Mouse (Mus musculus): ENCODE measurements around the gene Csf1. TPM values are rescaled to one million over a fixed set of nuclear protein-coding genes. Genes with fewer than 3 reads are reported as not detected.

Gene Csf1
- total RNA-seq, 2 experiments from 2014 or later: 18.0 to 19.8 TPM

- no peak for DNase-seq (ENCODE audit: low spot score in 2 of 2)
These were observed 53.0 kb downstream of the Csf1 start for GRCm38 (mm10) chr3:107707239-107707638.

DNA sequence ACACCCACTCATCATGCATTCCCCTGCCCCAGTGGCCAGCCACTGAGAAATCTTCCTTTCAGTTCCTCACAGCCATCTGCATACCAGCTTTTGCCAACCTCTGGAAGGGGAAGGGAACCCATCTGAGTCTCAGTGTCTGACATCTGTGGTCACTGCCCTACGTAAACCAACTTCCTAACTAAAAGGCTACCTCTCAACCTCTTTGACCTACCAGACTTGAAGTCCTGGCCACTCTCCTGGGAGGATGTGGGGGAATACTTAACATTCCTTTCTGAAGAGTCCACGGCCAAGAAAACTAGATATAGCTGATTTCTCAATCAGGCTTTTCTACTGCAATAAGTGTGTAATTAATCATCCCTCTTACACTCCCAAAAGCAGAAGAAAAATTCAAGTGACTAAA lies 54.1 kb downstream of the Csf1 start:
- no peak for DNase-seq (ENCODE audit: low spot score in 2 of 2)

GRCm38 (mm10) chr3:107704371-107704705 lies 55.9 kb downstream of the Csf1 start:
- DNase-seq (ENCODE audit: low spot score in 2 of 2): no peak

DNA sequence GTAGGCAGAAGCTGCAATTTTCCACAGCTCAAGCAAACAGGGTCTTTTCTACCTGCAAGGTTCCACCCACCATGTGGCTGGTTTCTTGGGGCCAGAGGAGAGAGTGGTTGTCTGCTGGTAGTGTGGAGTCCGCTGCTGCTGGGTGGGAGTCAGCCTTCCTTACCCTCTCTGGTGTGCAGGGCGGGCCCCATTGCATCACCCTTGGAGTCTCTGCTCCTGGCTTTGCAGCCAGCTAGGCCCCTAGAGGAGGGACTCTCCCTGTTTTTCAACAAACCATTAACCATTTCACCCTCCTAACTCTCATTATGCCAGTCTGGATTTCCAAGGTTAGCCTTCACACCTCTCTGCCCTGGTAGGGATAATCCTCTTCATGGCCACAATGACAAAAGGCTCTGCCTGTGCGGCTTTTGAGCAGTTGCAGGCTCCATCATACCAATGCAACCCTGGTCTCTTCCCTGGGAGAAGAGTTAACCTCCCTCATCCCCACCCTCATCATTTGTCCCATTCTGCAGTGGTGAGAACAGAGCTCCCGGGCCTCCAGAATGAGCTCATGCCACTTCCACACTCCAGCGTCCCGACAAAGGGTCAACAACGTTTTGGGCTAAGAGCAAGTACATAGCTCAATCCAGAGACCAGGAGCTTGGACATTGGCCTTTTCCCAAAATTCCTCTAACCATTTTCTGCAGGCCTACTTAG lies 56.4 kb downstream of the Csf1 start:
- no peak for DNase-seq (ENCODE audit: low spot score in 2 of 2)

- no peak for DNase-seq (ENCODE audit: low spot score in 2 of 2)
These were observed 58.4 kb downstream of the Csf1 start for GRCm38 (mm10) chr3:107701767-107702394.

- DNase-seq (ENCODE audit: low spot score in 2 of 2): no peak
These were observed 59.6 kb downstream of the Csf1 start for GRCm38 (mm10) chr3:107700625-107701024.

DNA sequence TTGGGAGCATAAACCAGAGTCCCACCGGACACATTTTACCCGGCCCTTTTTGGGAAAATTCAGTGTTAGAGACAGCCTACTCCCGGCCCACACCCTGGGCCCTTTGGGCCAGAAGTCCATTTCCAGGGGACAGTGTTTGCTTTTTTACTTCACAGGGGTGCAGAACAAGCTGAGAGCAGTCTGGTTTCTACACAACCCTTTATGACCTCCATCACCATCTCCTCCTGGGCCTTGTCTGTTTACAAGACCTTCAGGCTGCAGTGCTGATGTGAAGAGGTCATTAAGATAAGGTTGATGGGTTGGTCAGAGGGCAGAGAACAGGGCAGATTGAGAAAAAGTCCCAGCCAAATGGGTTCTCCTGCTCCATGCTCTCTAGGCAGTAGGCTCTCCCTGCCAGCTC lies 63.4 kb downstream of the Csf1 start:
- DNase-seq (ENCODE audit: low spot score in 2 of 2): no peak

GRCm38 (mm10) chr3:107695948-107696881 lies 64.1 kb downstream of the Csf1 start, which contains the start of gene Ahcyl1:
TSS of gene Ahcyl1 (minus strand) at chr3:107696560.
- DNase-seq (ENCODE audit: low spot score in 2 of 2): peak; percentile 95 to 98

DNA sequence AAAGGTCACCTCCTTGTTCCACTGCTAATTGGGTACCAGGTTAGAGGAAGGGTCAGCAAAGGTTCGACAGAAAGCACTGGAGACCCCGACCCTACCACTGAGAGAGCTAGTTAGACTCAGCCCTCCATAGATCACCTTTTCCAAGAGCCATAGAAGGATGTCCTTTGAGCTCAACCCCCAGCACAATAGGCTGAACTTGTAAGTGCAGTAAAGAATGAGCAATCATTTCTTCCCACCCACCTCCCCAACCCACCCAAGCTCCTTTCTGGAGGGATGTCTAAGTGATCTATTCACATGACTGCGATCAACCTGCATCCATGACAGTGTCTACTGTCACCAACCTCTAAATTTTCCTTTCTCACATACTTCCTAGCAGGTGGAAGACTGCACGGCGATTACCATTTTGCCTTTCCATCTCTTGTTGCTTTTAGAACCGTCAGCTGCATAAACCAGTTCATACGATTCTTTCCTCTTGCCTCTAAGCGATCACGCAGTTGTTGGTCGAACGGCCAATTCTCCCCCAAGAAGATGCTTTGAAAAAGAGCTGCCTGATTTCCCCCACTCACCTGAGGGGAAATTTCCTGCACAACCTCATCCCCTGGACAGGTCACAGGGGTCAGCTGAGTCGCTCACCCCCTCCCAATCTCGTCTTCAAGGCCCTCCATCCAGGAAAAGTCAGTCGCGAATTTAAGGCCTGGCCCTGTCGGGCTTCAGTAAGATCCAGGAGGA lies 64.9 kb downstream of the Csf1 start:
- no peak for DNase-seq (ENCODE audit: low spot score in 2 of 2)

- DNase-seq (ENCODE audit: low spot score in 2 of 2): no peak
These were observed 65.9 kb downstream of the Csf1 start for GRCm38 (mm10) chr3:107694256-107694900.

Other genes with a start within 250 kb of the Csf1 start
- gene Slc6a17, start 242.5 kb downstream of the Csf1 start, total RNA-seq (2021): 1 to 10 TPM; 3.7 to 3.8 TPM
- under 1 TPM in 1 of 2 experiments, not detected in 1; 0.22 TPM for gene Ubl4b, start 205.4 kb downstream of the Csf1 start, total RNA-seq (2021)
- gene Alx3, start 165.4 kb downstream of the Csf1 start, total RNA-seq (2021): not detected
- not detected for gene Gm10961, start 129.1 kb downstream of the Csf1 start, total RNA-seq (2021)
- 10 to 100 TPM; 35.8 to 40.4 TPM for gene Strip1, start 128.8 kb downstream of the Csf1 start, total RNA-seq (2021)
- 100 to 1,000 TPM; 171 to 173 TPM for gene Ahcyl1, start 63.9 kb downstream of the Csf1 start, total RNA-seq (2021)
- gene Eps8l3, start 116.8 kb upstream of the Csf1 start, total RNA-seq (2021): not detected
- 10 to 100 TPM; 39.7 to 41.1 TPM for gene Gstm5, start 135.4 kb upstream of the Csf1 start, total RNA-seq (2021)
- 10 to 100 TPM; 68.4 to 78.5 TPM for gene Gstm7, start 171.3 kb upstream of the Csf1 start, total RNA-seq (2021)
- 10 to 100 TPM in 1 of 2 experiments, 1 to 10 TPM in 1; 9.0 to 11.0 TPM for gene Gstm6, start 183.3 kb upstream of the Csf1 start, total RNA-seq (2021)
- under 1 TPM in 1 of 2 experiments, not detected in 1; 0.31 TPM for gene Gstm3, start 208.8 kb upstream of the Csf1 start, total RNA-seq (2021)
- 100 to 1,000 TPM; 134 to 153 TPM for gene Gstm2, start 226.0 kb upstream of the Csf1 start, total RNA-seq (2021)

Measured in adrenal gland, postnatal 4 days (tissue).